Mouse (Mus musculus) small intestine, adult 2 months (tissue): Measurements from ENCODE around the gene Pan3. TPM values are rescaled to one million over a fixed set of nuclear protein-coding genes. Genes with fewer than 3 reads are reported as not detected.
A peak's percentile ranks its signal among the peaks of the same experiment; 100 is the strongest.
"Not testable (repeated sequence)": the region's sequence is repeated elsewhere in the genome, so short reads cannot be mapped to it uniquely, and the experiment has no call there.

ENCODE experiments used
- H3K27ac ChIP-seq: fragments of 200-500 bp; 2 replicates; pipeline ENCODE4 v1.5.1; 2012; ENCODE audit warnings: low read depth, low read length, control low read depth, inconsistent platforms; ENCODE audit not compliant: insufficient read depth
- H3K27me3 ChIP-seq: fragments of 200-500 bp; 2 replicates; pipeline ENCODE4 v1.6.1; 2012; ENCODE audit warnings: mild to moderate bottlenecking, moderate library complexity, low read length, inconsistent platforms; ENCODE audit not compliant: control insufficient read depth, insufficient read depth
- H3K36me3 ChIP-seq: fragments of 200-500 bp; 2 replicates; pipeline ENCODE4 v1.6.1; 2012; ENCODE audit warnings: mild to moderate bottlenecking, low read length, control low read depth, inconsistent platforms; ENCODE audit not compliant: control insufficient read depth, insufficient read depth
- H3K4me1 ChIP-seq: fragments of 200-500 bp; 2 replicates; pipeline ENCODE4 v1.6.1; 2012; ENCODE audit warnings: low read length, inconsistent platforms, mixed read lengths; ENCODE audit not compliant: control insufficient read depth, insufficient read depth, insufficient read length
- H3K4me3 ChIP-seq: fragments of 200-500 bp; 2 replicates; pipeline ENCODE4 v1.5.1; 2012; ENCODE audit warnings: low read depth, mild to moderate bottlenecking, control low read depth, inconsistent platforms, low read length, moderate library complexity
- CTCF ChIP-seq: fragments of 200-500 bp; IDR thresholded peaks from 2 replicates; pipeline ENCODE4 v1.5.1; 2012; ENCODE audit warnings: low read depth, mild to moderate bottlenecking, control low read depth, inconsistent platforms, low read length, moderate library complexity, mixed read lengths; ENCODE audit not compliant: insufficient replicate concordance, insufficient read length; ENCODE audit errors: extremely low read depth
- POLR2A ChIP-seq: fragments of 200-500 bp; IDR thresholded peaks from 2 replicates; pipeline ENCODE4 v1.6.1; 2012; ENCODE audit warnings: low read depth, mild to moderate bottlenecking, control low read depth, inconsistent platforms, low read length, moderate library complexity
- WGBS: fragments of 180-500 bp; shearing (Covaris S2); methylation state at CpG from one replicate; pipeline ENCODE4 v1.1.7; 2018; 5-methylcytosine and 5-hydroxymethylcytosine counted together
- polyA plus RNA-seq: library from polyadenylated mRNA; depleted of rRNA; stranded (reverse); fragments of >200 nt; gene quantifications from 2 replicates; pipeline ENCODE4 v1.2.3, GENCODE M21; 2012

Gene Pan3
- polyA plus RNA-seq, 1 experiment, result 18.1 TPM

GRCm38 (mm10) chr5:147532031-147532430, 102.1 kb downstream of the Pan3 start:
- Histone ChIP-seq H3K4me1 (no peaks in the 10 kb centered on the region), H3K4me3 (no peak overlapping the region), H3K36me3 (peaks cover 38% of the 10 kb centered on the region), H3K27ac (no peak overlapping the region), H3K27me3 (no peaks in the 10 kb centered on the region)
- TF ChIP-seq POLR2A, result no peak
- no peak for TF ChIP-seq CTCF
- 94% methylated on average over 6 of the region's 6 CpGs for whole genome bisulfite sequencing

GRCm38 (mm10) chr5:147539409-147539808, 109.4 kb downstream of the Pan3 start:
- Histone ChIP-seq H3K27me3 (no peaks in the 10 kb centered on the region), H3K4me3 (no peak overlapping the region), H3K36me3 (peaks cover 47% of the 10 kb centered on the region), H3K4me1 (no peaks in the 10 kb centered on the region), H3K27ac (no peak overlapping the region)
- WGBS, result 86% methylated on average over 4 of the region's 4 CpGs
- TF ChIP-seq POLR2A (no peak), CTCF (no peak)

- Histone ChIP-seq H3K4me1 (no peaks in the 10 kb centered on the region), H3K27me3 (no peaks in the 10 kb centered on the region), H3K36me3 (peaks cover 47% of the 10 kb centered on the region), H3K27ac (no peak overlapping the region), H3K4me3 (no peak overlapping the region)
- WGBS, result 89% methylated on average over 4 of the region's 4 CpGs
- TF ChIP-seq POLR2A (no peak), CTCF (no peak)
Observed at GRCm38 (mm10) chr5:147539815-147540214, 109.9 kb downstream of the Pan3 start.

GRCm38 (mm10) chr5:147542291-147542690, 112.3 kb downstream of the Pan3 start:
- no peaks in the 10 kb centered on the region for H3K27me3 ChIP-seq
- H3K27ac ChIP-seq, result no peak overlapping the region
- H3K4me3 ChIP-seq, result no peak overlapping the region
- peaks cover 47% of the 10 kb centered on the region for H3K36me3 ChIP-seq
- H3K4me1 ChIP-seq, result no peaks in the 10 kb centered on the region
- TF ChIP-seq CTCF, result no peak
- TF ChIP-seq POLR2A, result no peak
- WGBS, result 84% methylated on average over 6 of the region's 6 CpGs

- peaks cover 58% of the 10 kb centered on the region for H3K36me3 ChIP-seq
- H3K4me1 ChIP-seq, result no peaks in the 10 kb centered on the region
- no peaks in the 10 kb centered on the region for H3K27me3 ChIP-seq
- TF ChIP-seq CTCF (peak; percentile 51; the same call in 1 of the 2 replicates), POLR2A (no peak)
- H3K27ac ChIP-seq, result no peak overlapping the region
- WGBS, result 64% methylated on average over 11 of the region's 11 CpGs
- H3K4me3 ChIP-seq, result no peak overlapping the region
Observed at GRCm38 (mm10) chr5:147545731-147546241, 115.8 kb downstream of the Pan3 start.

- no peaks in the 10 kb centered on the region for H3K4me1 ChIP-seq
- peaks cover 41% of the 10 kb centered on the region for H3K36me3 ChIP-seq
- no peaks in the 10 kb centered on the region for H3K27me3 ChIP-seq
- H3K4me3 ChIP-seq, result no peak overlapping the region
- WGBS, result 89% methylated on average over 12 of the region's 12 CpGs
- no peak overlapping the region for H3K27ac ChIP-seq
- no peak for TF ChIP-seq CTCF
- TF ChIP-seq POLR2A, result no peak
Observed at GRCm38 (mm10) chr5:147549016-147549755, 119.2 kb downstream of the Pan3 start.

GRCm38 (mm10) chr5:147551879-147552627, 122.1 kb downstream of the Pan3 start:
- H3K27me3 ChIP-seq, result no peaks in the 10 kb centered on the region
- no peak for TF ChIP-seq CTCF
- no peak for TF ChIP-seq POLR2A
- peaks cover 24% of the 10 kb centered on the region for H3K36me3 ChIP-seq
- no peak overlapping the region for H3K27ac ChIP-seq
- H3K4me3 ChIP-seq, result no peak overlapping the region
- WGBS, result 72% methylated on average over 13 of the region's 13 CpGs
- H3K4me1 ChIP-seq, result no peaks in the 10 kb centered on the region; the same call in 1 of the 2 replicates

GRCm38 (mm10) chr5:147557641-147558040, 127.7 kb downstream of the Pan3 start:
- H3K27me3 ChIP-seq, H3K4me3 ChIP-seq, H3K4me1 ChIP-seq, H3K36me3 ChIP-seq, H3K27ac ChIP-seq: not testable (repeated sequence)
- 49% methylated on average over 6 of the region's 6 CpGs for WGBS
